Mouse (Mus musculus): ENCODE measurements around the gene Zfp853.

- TF ChIP-seq GATA1 (IDR thresholded peaks at IDR 0.05; ENCODE audit: low read depth, low read length): peak; percentile 43
- TF ChIP-seq E2F4 (IDR thresholded peaks at IDR 0.05; ENCODE audit: borderline replicate concordance, low read depth, low read length): no peak
- TF ChIP-seq MXI1 (IDR thresholded peaks at IDR 0.05; ENCODE audit: low read depth, low read length): peak; percentile 72; the same call in 1 of the 2 replicates
- TF ChIP-seq EP300 (IDR thresholded peaks at IDR 0.05; ENCODE audit: low read depth in 1 of 2, low read length in 2 of 2): no peak
- peak; percentile 86 for TF ChIP-seq ELF1 (IDR thresholded peaks at IDR 0.05; ENCODE audit: low read depth, low read length)
- TF ChIP-seq CHD2 (IDR thresholded peaks at IDR 0.05; ENCODE audit: low read length): no peak
- TF ChIP-seq MEF2A (IDR thresholded peaks at IDR 0.05; ENCODE audit: extremely low read depth, insufficient replicate concordance, low read depth, low read length, poor library complexity, severe bottlenecking): no peak
- TF ChIP-seq CTCF (IDR thresholded peaks at IDR 0.05 in 2 of 3, conservative IDR thresholded peaks at IDR 0.05 in 1 of 3; ENCODE audit: control insufficient read depth in 1 of 3, insufficient read depth in 1 of 3, low read depth in 2 of 3, low read length in 3 of 3, poor library complexity in 1 of 3, severe bottlenecking in 1 of 3): no peak
- TF ChIP-seq POLR2AphosphoS5 (IDR thresholded peaks at IDR 0.05; ENCODE audit: borderline replicate concordance, low read depth, low read length): no peak
- TF ChIP-seq ETS1 (IDR thresholded peaks at IDR 0.05; ENCODE audit: low read depth, low read length): 0 out of 2 replicates have a peak, but pooled peaks have one; percentile 16
- no peak for TF ChIP-seq HCFC1 (IDR thresholded peaks at IDR 0.05; ENCODE audit: low read depth, low read length)
These were observed 20.8 kb upstream of the Zfp853 start for GRCm38 (mm10) chr5:143314183-143314729.

Measured in MEL (cell line).